Mouse (Mus musculus) right cerebral cortex, postnatal 25 days (tissue): ENCODE data around the gene Fth1.

ENCODE experiments used
- DNase-seq: peaks from one replicate; pipeline ENCODE4 v3.0.0; 2022

The Fth1 gene

GRCm38 (mm10) chr19:9992011-9992958 is 11.9 kb downstream of the Fth1 start:
- no peak for DNase-seq

GRCm38 (mm10) chr19:9993036-9993656 is 12.7 kb downstream of the Fth1 start:
- peak; percentile 70 for DNase-seq

DNA sequence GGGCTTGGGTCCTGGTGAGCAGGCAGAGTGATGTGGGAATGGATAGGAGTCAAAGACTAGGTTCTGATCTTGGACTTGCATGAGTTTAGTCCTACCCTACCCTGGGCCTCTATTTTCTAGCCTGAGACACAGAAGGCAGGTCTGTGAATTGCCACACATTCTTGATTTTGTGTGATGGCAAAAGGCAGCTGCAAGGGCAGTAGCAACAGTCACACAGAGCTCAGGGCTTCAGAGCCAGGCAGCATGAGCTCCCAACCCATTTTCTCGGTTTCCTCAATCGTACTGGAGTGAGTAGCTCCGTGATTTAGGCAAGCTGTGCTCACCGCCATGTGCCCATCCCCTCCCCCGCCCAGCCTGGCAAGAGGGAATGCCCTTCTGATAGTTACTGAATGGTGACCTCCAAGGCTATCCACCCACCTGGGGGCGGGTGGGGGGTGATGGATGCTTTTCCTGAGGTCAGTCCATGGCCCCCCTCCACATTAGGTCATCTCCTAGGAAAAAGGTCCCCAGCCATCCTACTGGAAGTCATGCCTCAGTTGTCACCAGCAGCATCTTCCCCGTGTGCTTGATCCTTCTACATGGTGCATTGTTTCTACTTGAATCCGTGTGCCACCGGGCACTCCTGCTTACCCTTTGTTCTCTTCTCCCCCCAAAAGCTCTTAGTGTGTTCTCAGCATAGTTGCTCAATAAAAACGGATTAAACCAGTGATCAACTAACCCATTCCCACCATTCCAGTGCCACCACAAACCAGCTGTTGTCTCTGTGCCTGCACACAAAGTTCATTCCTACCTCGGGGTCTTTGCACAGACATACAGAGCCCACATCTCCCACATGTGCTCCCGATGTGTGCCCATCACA is 17.0 kb downstream of the Fth1 start:
- DNase-seq, result no peak

DNA sequence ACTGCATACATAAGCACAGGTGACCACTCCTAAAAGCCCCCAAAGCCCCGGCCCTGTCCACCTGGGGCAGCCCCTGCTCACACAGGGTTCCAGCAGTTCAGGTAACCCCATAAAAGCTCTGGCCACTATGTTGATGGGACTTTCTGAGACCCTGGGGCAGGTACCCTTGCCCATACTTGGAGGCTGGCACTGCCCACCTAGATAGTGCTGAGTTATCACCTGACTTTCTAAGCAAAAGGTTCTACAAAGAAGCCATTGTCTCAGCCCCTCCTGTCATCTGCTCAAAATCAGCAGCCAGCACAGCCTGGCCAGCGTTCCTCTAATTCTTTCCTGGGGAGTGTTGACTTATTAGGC is 17.6 kb downstream of the Fth1 start:
- no peak for DNase-seq

GRCm38 (mm10) chr19:9998736-9999486 is 18.5 kb downstream of the Fth1 start:
- no peak for DNase-seq

DNA sequence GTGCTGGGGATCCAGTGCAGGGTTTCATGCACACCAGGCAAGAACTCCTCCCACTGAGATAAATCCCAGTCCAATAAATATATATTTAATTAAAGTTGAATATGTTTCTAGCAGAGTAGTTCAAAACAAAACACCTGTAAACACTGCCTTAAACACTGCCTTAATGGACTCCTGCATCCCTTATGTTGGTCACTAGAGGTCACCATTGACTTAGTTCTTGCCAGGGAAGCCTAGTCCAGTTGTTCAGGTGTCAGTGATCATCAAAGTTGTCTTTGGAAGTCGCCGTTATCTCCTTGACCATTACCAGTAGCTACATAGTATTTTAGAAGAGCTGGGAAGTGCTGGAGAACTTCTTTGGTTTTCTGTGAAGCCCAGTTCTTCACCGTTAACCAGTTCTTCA is 19.9 kb downstream of the Fth1 start:
- no peak for DNase-seq

GRCm38 (mm10) chr19:10001206-10001969 is 21.0 kb downstream of the Fth1 start, which contains the start of the genes Best1 and Rab3il1:
TSS of gene Best1 (minus strand) at chr19:10001633.
TSS of gene Rab3il1 (plus strand) at chr19:10001669.
- no peak for DNase-seq

- DNase-seq, result no peak
Measured at GRCm38 (mm10) chr19:10003696-10004095, 23.3 kb downstream of the Fth1 start.

DNA sequence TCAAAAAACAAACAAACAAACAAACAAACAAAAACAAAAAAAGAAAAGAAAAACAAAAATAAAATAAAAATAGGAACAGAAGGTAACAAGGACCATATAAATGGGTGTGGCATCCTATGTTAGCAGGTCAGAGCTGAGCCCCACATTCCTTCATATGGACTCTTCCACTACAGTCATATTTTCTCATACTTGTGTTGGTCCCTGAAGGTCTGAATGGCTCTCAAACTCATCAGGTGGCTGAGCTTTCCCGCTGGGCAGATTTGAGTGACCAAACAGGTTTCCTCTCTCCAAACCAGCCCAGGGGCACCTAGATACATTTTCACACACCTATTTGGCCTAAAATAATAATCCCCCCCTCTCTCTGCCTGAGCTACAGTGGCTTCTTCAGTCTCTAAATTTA is 31.0 kb downstream of the Fth1 start:
- no peak for DNase-seq

- no peak for DNase-seq
Measured at GRCm38 (mm10) chr19:10012827-10013278, 32.5 kb downstream of the Fth1 start.

DNA sequence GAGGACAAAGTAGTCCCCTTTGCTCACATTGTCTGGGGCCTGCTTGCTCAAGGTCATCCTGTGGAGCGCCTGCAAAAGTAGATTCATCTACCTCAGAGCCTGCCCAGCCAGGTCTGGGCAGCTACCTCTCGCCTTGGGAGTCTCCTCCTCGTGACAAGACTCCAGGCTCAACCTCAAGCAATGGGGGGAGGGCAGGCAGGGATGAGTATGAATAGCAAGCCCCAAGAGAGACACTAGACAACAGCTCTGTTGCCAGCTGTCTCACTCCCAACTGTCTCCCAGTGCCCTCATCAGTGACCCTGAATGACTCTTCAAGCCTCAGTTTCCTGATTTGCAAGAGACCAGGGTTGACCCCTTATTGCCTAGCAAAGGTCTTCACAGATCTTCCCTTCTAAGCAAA is 33.0 kb downstream of the Fth1 start:
- DNase-seq, result no peak

DNA sequence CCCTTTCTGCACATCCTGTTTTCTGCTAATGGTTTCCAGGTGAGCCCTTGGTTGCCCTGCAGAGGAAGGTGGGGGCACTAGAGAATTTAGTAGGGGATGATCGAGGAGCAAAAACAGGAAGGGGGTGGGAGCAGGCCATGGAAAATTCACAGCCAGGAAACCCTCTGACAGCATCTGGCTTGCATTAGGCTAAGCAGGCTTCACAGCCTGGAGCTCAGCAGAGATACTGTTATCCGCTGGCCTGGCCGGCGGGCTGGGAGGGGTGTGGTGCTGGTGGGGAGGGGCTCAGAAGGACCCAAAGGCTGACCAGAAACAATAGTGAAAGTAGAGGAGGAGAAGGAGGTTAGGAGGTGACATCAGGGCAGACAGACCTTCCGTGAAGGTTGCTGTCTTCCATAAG is 33.5 kb downstream of the Fth1 start:
- no peak for DNase-seq

GRCm38 (mm10) chr19:10014824-10015223 is 34.4 kb downstream of the Fth1 start:
- DNase-seq, result no peak

GRCm38 (mm10) chr19:10015442-10015841 is 35.0 kb downstream of the Fth1 start:
- DNase-seq, result no peak

DNA sequence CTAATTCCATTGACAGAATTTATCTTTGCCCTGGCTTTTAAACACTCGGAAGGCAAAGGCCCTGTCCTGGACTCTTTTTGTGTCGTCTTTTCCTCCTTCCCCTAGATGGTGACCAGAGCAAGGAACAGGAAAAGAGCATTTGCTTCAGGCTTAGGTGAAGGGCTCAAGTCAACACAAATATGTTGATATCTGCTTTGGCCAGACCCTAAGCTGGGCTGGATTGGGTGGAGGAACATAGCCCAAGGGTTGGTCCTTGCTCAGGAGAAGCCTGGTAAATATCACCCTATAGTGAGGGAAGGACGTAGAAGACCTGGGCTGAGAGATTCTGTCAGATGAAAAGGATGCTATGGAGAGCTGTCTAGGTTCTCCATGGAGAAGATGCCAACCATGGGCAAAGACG is 35.8 kb downstream of the Fth1 start:
- no peak for DNase-seq

- DNase-seq, result peak; percentile 84
Measured at GRCm38 (mm10) chr19:10017637-10018526, 37.5 kb downstream of the Fth1 start.

- DNase-seq, result no peak
Measured at GRCm38 (mm10) chr19:10018527-10018818, 38.1 kb downstream of the Fth1 start.

DNA sequence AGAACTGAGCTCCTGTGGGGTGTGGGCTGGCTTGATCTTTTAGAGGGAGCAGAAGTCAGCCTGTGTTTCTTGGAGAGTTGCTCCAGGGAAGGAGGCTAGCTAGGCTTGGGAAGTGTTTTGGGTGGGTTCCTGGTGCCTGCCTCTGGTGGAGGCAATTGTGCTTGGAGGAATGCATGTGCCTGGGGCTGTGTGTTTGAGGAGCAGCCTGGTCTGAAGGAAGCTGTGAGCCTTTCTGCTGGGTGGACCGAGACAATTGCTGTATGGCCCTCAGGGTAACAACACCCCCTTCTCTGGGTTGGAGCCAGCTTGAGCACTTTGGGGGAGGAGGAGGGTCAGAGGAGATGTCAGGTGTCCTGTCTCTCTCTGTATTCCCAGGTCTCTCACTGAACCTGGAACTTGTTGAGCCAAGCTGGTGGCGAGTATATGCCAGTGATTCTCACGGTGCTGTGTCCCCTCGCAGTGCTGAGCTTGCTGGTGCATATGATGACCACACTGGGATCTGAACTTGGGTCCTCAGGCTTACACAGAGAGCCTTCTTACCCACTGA is 38.9 kb downstream of the Fth1 start:
- no peak for DNase-seq

DNA sequence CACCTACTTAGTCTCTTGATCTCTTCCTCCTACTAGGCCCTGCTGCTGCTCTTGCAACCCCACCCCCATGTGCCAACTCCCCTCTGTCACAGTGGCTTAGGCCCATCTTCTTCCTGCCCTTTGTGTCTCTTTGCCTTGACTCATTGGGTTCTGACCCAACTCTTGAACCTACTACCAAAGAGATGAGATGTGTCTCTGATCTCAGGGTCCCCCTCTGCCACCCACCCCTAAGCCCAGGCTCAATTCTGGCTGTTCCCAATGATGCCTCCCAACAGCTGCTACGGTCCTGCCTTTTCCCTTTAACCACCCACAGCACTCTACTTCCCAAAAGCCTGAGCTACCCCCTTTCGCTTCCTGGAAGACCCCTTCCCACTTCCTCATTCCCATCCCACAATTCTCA is 41.6 kb downstream of the Fth1 start:
- DNase-seq, result no peak
